Mouse (Mus musculus) retina, postnatal 1 day (tissue): ENCODE results near the gene Zfp787.
A peak's percentile ranks its signal among the peaks of the same experiment; 100 is the strongest.
"Not testable (repeated sequence)": the region's sequence is repeated elsewhere in the genome, so short reads cannot be mapped to it uniquely, and the experiment has no call there.

Experiments
- DNase-seq: peaks from one replicate; pipeline ENCODE4 v3.0.0-alpha.2; 2012

Gene Zfp787

GRCm38 (mm10) chr7:6161541-6161940, 5.7 kb upstream of the Zfp787 start:
- DNase-seq, result no peak

GRCm38 (mm10) chr7:6159604-6160003, 3.8 kb upstream of the Zfp787 start:
- no peak for DNase-seq

GRCm38 (mm10) chr7:6157479-6157878, 1.7 kb upstream of the Zfp787 start:
- DNase-seq, result no peak

GRCm38 (mm10) chr7:6156901-6157472, 1.2 kb upstream of the Zfp787 start:
- no peak for DNase-seq

- DNase-seq, result peak; percentile 90
These were observed 545 bp downstream of the Zfp787 start for GRCm38 (mm10) chr7:6155031-6155872.

GRCm38 (mm10) chr7:6154164-6154563, 1.6 kb downstream of the Zfp787 start:
- no peak for DNase-seq

- DNase-seq, result no peak
These were observed 2.7 kb downstream of the Zfp787 start for GRCm38 (mm10) chr7:6153131-6153530.

- DNase-seq, result peak; percentile 79
These were observed 3.8 kb downstream of the Zfp787 start for GRCm38 (mm10) chr7:6152036-6152435.

GRCm38 (mm10) chr7:6151266-6151665, 4.5 kb downstream of the Zfp787 start:
- DNase-seq, result no peak

GRCm38 (mm10) chr7:6147688-6148087, 8.1 kb downstream of the Zfp787 start:
- no peak for DNase-seq

- no peak for DNase-seq
These were observed 8.8 kb downstream of the Zfp787 start for GRCm38 (mm10) chr7:6146982-6147325.

GRCm38 (mm10) chr7:6146194-6146981, 9.4 kb downstream of the Zfp787 start:
- DNase-seq, result no peak

GRCm38 (mm10) chr7:6145423-6146188, 10.2 kb downstream of the Zfp787 start:
- no peak for DNase-seq

- DNase-seq, result no peak
These were observed 11.7 kb downstream of the Zfp787 start for GRCm38 (mm10) chr7:6143991-6144531.

- no peak for DNase-seq
These were observed 16.5 kb downstream of the Zfp787 start for GRCm38 (mm10) chr7:6139295-6139694.

- no peak for DNase-seq
These were observed 19.3 kb downstream of the Zfp787 start for GRCm38 (mm10) chr7:6136497-6136896.

GRCm38 (mm10) chr7:6132646-6133045, 23.2 kb downstream of the Zfp787 start:
- no peak for DNase-seq

- no peak for DNase-seq
These were observed 25.5 kb downstream of the Zfp787 start for GRCm38 (mm10) chr7:6130346-6130745.

GRCm38 (mm10) chr7:6126690-6127448, 28.9 kb downstream of the Zfp787 start:
- peak; percentile 94 for DNase-seq

GRCm38 (mm10) chr7:6121128-6121527, 34.7 kb downstream of the Zfp787 start:
- DNase-seq, result not testable (repeated sequence)

GRCm38 (mm10) chr7:6120104-6120503, 35.7 kb downstream of the Zfp787 start:
- not testable (repeated sequence) for DNase-seq

- no peak for DNase-seq
These were observed 36.3 kb downstream of the Zfp787 start for GRCm38 (mm10) chr7:6119501-6119900.
